Mouse (Mus musculus) layer of hippocampus, adult 2 months (tissue): Measurements from ENCODE around the gene Gnpat. TPM values are rescaled to one million over a fixed set of nuclear protein-coding genes. Genes with fewer than 3 reads are reported as not detected.

Experiments used
- DNase-seq, 2 experiments: peaks; one replicate each; pipeline ENCODE4 v3.0.0; 2022; ENCODE audit warnings: low spot score in 2 of 2
- H3K27ac ChIP-seq: fragments of 200-600 bp; 2 replicates; pipeline ENCODE4 v1.8.1; 2022
- H3K4me3 ChIP-seq: fragments of 200-600 bp; 2 replicates; pipeline ENCODE4 v1.8.1; 2022; ENCODE audit warnings: mild to moderate bottlenecking
- CTCF ChIP-seq: fragments of 200-600 bp; conservative IDR thresholded peaks from 2 replicates; pipeline ENCODE4 v1.8.1; 2022; ENCODE audit warnings: antibody characterized with exemption, mild to moderate bottlenecking, moderate library complexity
- long read RNA-seq, 2 experiments: library from polyadenylated mRNA; stranded (forward); transcript quantifications; one replicate each; pipeline ENCODE4 v2.0.0; 2021; ENCODE audit warnings: borderline mapping rate in 2 of 2
- total RNA-seq, 2 experiments: library from RNA; stranded (reverse); gene quantifications; 2 replicates each; pipeline ENCODE4 v1.2.3; 2021

Gnpat gene
- total RNA-seq = 10 to 100 TPM; 64.3 to 68.0 TPM
- long read RNA-seq, experiment 1, transcript Gnpat-201 (16 exons, 2,984 nt) = major isoform, 41 of 54 reads
- long read RNA-seq, experiment 1, partial matches to known transcripts = 1 of 54 reads
- long read RNA-seq, experiment 1, other reads (novel, unspliced or antisense) = 11 of 54 reads
- long read RNA-seq, experiment 2, transcript Gnpat-201 (16 exons, 2,984 nt) = major isoform, 73 of 96 reads
- long read RNA-seq, experiment 2, partial matches to known transcripts = 11 of 96 reads
- long read RNA-seq, experiment 2, other reads (novel, unspliced or antisense) = 12 of 96 reads

DNA sequence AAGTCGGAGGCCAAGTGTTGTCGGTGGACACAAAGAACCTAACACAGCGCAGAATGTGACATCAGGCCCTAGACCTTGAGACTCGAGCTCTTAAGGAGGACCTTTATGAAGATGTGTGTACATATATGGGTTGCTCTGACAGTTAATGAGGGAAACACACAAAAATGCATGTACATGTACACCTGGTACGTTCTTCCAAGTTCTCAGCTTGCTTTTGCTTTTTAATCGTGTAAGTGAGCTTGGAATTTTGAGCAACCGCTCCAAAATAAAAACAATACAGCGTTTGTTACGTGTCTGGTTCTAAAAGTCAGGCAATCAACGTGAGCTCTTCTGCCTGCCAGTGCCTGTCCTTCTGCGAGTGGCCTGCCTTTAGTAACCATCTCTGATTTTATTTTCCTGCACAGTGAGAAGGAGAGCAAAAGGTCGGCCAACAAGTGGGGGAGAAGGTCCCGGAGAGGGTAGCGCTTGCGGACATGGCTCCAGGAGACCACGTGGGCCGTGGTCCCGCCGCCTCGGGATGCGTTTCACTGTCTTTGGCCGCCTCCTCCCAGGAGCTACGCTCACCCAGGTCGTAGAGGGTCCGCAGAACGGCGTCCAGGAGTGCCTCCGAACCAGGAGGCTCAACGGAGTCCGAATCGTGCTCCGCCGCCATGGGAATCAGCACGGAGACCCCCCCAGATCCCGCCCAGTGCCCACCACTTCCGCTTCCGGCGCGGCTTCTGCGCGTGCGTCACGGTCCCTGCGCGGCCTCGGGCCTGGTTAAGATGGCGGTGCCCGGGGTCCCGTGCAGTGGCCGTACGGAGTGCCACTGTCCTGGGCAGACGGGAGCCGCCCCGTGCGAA lies at the start of gene Gnpat, which contains the start of gene 2810004N23Rik:
Gene Gnpat, plus strand, starts transcription at position 713 of the 842 bp plus-strand sequence.
Gene 2810004N23Rik, minus strand, starts transcription at position 800 of the 842 bp plus-strand sequence.
- TF ChIP-seq CTCF = no peak
- H3K27ac ChIP-seq = peak within 1 kb of the TSS; percentile 96
- peak; percentile 91 to 96 for DNase-seq
- peak within 1 kb of the TSS; percentile 83 for H3K4me3 ChIP-seq

DNA sequence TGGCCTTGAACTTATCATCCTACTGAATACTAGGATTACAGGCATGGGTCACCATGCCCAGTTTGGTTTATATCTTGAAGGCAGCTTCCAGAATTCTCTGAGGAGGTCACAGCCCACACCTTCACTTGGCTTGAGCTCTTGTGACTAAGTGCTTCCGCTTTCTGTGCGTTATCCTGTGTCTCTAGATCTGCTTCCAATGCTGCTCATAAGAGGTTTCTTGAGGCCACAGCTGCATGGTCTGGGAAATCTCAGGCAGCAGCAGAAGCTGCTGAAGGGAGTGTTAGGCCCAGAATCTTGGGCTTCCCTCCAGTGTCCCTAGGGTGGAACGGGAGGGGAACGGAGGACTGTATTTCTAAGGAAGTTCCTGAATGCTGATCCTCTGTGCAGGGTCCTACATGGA lies 49.5 kb upstream of the Gnpat start:
- Histone ChIP-seq H3K27ac (no peak overlapping the region), H3K4me3 (no peak overlapping the region)
- DNase-seq = no peak
- no peak for TF ChIP-seq CTCF

DNA sequence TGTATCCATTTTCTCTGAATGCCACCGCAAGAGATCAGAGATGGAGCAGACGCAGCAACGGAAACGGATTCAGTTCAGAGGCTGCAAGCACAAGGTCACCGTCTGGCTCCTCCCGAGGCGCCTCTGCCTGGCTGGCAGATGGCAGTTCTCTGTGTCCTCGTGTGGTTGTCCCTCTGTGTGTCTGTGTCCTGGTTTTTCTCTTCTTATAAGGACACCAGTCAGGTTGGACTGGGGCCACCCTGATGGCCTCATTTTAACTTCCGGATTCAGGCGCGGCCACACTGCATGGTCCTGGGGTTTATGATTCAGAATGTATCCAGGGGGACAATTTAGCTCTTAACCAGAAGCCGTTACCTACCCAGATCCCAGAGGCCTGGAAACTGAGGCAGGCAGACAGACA lies 47.0 kb upstream of the Gnpat start:
- DNase-seq = no peak
- TF ChIP-seq CTCF = no peak
- Histone ChIP-seq H3K4me3 (no peak overlapping the region), H3K27ac (no peak overlapping the region)

DNA sequence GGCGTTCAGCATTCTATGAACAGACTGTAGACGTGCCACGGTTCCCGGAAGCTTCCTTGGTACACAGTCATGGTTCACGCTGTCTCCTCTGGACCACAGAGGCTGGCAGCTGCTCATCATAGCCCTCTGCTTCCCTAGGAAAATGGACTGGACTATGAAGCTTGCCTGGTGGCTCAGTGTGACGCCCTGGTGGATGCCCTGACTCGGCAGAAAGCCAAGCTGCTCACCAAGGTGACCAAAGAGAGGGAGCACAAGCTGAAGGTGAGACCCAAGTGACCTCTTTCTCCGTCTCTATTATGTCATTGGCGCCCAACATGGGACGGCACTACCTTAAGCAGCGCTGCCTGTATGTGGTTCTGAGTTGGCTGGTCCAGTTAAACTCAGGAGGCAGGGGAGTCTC lies 46.0 kb upstream of the Gnpat start:
- Histone ChIP-seq H3K27ac (no peak overlapping the region), H3K4me3 (no peak overlapping the region)
- DNase-seq = no peak
- no peak for TF ChIP-seq CTCF

DNA sequence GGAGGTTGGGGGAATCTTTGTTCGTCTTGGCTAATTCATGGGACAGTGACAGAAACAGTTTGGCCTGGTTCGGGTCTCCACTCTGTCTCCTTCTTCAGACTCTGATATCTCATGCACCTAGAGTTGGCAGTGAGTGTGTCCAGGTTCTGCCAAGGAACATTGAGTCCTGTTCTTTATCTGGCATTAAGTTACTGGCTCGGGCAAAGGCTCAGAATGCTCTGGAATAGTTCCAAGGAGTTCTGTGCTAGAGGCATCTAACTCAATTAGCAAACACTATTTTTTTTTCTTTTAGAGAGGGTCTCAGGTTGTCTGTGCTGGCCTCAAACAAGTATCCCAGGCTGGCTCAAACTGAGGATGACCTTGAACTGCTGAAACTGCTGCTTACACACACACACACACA lies 45.5 kb upstream of the Gnpat start:
- no peak for DNase-seq

DNA sequence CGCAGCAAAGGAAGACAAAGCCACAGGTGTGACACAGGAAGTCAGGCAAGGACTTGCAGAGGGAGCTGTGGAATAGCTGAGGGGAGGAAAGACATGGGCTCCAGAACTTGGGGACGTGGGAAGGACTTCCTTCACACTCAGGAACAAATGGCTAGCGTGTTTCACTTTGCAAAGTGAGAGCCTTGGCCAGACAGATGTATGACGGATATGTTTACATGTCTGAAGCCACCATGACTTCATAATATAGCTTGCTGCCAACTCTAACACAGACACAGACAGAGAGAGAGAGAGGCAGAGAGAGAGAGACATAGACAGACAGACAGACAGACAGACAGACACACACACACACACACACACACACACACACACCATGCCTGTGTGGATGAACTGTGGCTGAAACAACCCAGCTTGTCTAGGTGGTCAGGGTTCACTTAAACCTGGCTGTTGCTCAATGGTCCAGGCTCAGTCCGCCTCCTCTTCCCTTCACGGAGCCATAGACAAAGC lies 43.2 kb upstream of the Gnpat start:
- no peak for DNase-seq
- Histone ChIP-seq H3K27ac (no peak overlapping the region), H3K4me3 (no peak overlapping the region)
- TF ChIP-seq CTCF = no peak

More for the DNA sequence above, 45.5 kb upstream of the Gnpat start:
- Histone ChIP-seq H3K27ac (no peak overlapping the region), H3K4me3 (no peak overlapping the region)
- TF ChIP-seq CTCF = no peak

DNA sequence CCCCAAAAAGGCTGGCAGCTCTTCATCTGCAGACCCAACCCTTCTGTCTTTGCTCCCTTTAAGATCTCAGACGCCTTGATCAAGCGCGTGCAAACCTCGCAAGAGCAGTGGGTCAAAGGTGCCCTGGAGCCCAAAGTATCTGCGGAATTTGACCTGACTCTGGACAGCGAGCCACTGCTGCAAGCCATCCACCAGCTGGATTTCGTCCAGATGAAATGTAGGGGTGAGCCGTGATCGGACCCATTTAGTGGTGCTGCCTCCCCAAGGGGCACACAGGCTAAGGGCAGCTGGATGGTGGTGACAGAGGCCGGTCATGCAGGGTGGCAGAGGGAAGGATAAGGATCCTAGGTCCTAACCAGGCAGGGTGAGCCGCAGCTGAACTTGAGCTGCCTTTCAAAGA lies 42.7 kb upstream of the Gnpat start:
- DNase-seq = no peak
- H3K4me3 ChIP-seq = no peak overlapping the region
- TF ChIP-seq CTCF = no peak
- no peak overlapping the region for H3K27ac ChIP-seq

DNA sequence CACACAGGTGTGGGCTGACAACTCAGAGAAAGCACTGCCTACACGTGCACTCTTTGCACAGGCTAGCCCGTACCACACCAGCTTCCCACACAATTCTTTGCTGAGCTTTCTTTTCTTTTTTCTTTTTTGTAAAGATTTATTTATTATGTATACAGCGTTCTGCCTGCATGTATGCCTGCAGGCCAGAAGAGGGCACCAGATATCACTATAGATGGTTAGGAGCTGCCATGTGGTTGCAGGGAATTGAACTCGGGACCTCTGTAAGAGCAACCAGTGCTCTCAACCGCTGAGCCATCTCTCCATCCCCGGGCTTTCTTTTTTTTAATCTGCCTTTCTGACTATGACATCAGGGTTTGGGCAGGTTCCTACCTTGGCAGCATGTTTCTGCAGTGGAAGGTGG lies 39.3 kb upstream of the Gnpat start:
- Histone ChIP-seq H3K4me3 (no peak overlapping the region), H3K27ac (no peak overlapping the region)
- TF ChIP-seq CTCF = peak; percentile 60
- DNase-seq = no peak

DNA sequence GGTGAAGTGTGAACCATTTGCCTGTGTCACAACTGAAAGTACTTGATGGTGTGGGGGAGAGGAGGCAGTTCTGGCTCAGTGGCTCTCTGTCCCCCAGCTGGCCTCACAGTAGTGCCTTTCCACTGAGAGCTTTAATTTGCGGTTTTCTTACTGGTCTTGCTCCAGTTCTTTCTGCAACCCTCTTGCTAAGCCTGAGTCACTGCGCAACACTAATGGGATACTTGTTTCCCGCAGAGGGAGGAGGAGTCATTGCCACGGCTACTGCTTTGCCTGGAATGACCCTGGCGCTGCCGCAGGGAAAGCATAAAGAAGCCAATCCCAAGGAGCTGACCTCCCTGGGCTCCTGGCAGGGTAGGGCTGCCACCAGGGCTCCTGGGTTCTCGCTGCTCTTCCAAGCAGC lies 36.2 kb upstream of the Gnpat start:
- peak in 1 of 2 experiments; percentile 22 for DNase-seq

DNA sequence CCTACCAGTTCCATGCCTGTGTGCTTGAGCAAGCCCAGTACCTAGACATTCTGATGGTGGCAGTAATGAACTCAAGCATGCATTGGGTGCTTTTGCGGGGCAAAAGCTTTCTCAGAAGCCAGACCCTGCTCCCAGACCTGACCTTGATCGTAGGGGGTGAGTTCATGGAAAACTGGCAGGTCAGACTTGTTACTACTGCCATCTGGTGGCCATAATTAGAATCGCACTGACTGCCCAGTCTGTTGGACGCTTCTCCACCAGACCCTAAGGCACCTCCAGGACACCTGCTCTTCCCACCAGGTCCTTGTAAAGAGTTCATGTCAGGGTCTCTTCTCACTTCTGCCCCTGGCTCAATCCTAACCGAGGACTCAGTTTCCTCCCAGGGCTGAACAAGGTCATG lies 35.4 kb upstream of the Gnpat start:
- Histone ChIP-seq H3K27ac (peak overlapping the region; percentile 57; the same call in 1 of the 2 replicates), H3K4me3 (no peak overlapping the region)
- peak; percentile 16 to 61 for DNase-seq
- peak; percentile 94 for TF ChIP-seq CTCF

More for the DNA sequence above, 36.2 kb upstream of the Gnpat start:
- Histone ChIP-seq H3K27ac (peak overlapping the region; percentile 57; the same call in 1 of the 2 replicates), H3K4me3 (no peak overlapping the region)
- TF ChIP-seq CTCF = no peak

DNA sequence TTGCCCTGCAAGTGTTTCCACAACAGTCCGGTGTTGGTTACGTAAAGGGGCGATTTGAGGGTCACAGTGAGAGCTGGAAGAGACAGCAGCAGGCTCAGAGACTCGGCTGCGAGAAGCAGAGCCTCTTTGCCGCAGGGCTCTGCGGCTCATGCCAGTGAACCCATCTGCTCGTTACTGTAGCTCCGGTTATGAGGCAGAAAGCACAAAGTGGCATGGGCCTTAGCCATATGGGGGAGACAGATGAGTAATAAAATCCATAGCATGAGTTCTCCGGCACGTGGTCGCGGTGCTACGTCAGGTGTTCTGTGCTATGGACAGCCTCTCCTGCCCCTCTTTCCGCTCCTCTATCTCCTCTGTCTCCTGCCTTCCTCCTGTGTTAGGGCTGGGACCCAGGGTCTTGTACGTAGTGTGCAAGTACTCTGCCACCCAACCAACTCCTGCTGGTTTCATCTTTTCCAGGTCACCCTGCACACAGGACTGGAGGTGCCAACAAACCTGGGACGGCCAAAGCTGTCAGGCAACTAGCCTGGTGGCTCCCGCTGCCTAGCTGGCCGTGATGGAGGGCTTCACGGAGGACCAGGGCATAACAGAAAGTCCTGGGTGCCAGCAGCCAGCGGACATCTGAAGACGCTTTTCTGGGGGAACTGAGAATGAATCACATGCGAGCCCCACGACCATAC lies 34.1 kb upstream of the Gnpat start:
- no peak for TF ChIP-seq CTCF
- peak; percentile 42 to 58 for DNase-seq
- Histone ChIP-seq H3K4me3 (no peak overlapping the region), H3K27ac (0 out of 2 replicates have a peak overlapping the region, but pooled peaks have one; percentile 18)

DNA sequence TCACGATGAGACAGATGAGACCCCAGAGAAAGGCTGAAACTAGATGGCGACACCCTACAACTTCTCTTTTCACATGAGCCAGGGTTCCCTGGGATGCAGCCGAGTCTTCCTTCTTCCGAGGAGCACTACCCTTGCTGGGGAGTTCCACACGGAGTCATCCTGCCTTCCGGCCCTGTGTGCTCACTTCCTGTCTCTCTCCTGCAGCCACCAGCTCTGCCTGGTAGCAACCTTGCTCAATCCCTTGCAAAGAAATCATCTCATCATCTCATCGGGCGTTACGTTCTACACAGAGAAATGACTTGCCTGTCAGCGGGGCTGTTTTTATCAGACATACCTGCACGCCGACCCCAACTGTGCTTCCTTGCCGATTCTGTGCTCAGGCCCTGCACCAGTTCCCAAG lies 32.8 kb upstream of the Gnpat start:
- no peak for TF ChIP-seq CTCF
- H3K27ac ChIP-seq = no peak overlapping the region
- no peak for DNase-seq
- no peak overlapping the region for H3K4me3 ChIP-seq

DNA sequence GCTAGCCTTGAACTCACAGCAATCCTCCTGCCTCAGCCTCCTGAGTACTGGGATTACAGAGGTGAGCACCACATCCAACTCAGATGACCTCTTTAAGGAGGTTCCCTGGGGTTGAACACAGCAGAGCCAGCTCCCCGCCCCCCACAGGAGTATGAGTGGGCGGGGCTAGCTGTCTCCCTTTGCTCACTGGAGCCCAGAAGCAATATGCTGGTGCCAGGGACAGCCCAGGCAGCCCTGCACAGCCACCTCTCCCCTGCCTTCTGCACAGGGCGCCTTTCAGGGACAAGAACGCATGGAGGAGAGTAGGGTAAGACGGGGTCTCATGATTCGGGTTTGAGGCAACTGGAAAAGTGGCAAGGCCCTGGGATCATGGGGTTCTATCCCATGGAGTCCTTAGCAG lies 31.3 kb upstream of the Gnpat start:
- Histone ChIP-seq H3K4me3 (no peak overlapping the region), H3K27ac (no peak overlapping the region)
- DNase-seq = no peak
- no peak for TF ChIP-seq CTCF
